Mouse (Mus musculus) MEL-GATA-1-ER (cell line): Measurements from ENCODE around the gene Zfp865.

ENCODE experiments used
- DNase-seq: peaks from one replicate; pipeline ENCODE4 v3.0.0-alpha.2; 2012; ENCODE audit warnings: low read depth; ENCODE audit errors: extremely low read depth

The Zfp865 gene

GRCm38 (mm10) chr7:5080815-5081214 is 60.6 kb downstream of the Zfp865 start:
- no peak for DNase-seq

DNA sequence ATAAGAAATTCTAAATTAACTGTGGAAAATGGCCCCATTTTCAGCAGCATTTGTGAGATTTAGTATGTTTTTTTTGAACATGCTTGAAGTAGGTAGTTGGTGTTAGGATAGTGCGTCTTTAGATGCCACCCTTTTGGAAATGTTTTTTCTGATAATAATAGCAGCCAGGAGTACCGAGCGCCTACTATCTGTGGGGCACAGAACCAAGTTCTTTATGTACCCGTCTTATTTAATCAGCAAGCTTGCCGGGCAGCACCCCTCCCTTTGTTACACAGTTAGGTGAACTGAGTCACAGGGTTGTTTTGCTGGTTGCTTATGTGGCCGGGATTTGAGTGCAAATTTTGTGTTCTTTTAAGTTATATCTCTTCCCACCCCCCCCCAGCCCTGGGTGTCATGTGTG is 61.1 kb downstream of the Zfp865 start:
- DNase-seq, result no peak

GRCm38 (mm10) chr7:5081939-5082338 is 61.8 kb downstream of the Zfp865 start:
- no peak for DNase-seq

DNA sequence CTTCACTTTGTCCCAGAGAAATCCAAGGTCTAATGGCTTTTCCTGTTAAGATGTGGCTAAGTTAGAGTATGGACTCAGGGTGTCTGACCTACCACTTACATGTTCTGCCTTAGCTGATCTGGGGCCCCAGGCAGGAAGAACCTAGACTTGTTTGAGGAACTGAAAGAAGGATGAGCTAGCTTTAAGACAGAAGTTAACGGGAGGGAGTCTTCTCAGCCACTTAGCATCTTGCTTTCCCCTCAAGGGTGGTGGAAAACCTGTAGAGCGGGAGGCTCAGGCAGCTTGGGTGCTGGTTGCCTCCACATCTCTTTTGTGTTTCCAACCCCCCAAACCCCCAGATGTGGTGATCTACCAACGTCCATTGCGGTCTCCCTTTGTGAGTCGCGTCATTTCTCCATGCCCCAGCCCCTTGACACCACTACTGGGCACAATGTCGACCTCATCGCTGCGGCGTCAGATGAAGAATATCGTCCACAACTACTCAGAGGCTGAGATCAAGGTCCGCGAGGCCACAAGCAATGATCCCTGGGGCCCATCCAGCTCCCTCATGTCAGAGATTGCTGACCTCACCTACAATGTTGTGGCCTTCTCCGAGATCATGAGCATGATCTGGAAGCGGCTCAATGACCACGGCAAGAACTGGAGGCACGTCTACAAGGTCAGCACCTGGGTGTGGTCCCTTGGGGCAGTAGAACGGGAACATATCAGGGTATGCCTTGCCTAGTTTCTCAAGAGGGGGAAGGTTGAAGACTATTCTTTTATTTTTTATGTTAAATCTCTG is 63.3 kb downstream of the Zfp865 start:
- DNase-seq, result no peak

GRCm38 (mm10) chr7:5085512-5085911 is 65.3 kb downstream of the Zfp865 start:
- DNase-seq, result no peak
